Mouse (Mus musculus): ENCODE measurements around the gene Nxpe3.

Nxpe3 gene

DNA sequence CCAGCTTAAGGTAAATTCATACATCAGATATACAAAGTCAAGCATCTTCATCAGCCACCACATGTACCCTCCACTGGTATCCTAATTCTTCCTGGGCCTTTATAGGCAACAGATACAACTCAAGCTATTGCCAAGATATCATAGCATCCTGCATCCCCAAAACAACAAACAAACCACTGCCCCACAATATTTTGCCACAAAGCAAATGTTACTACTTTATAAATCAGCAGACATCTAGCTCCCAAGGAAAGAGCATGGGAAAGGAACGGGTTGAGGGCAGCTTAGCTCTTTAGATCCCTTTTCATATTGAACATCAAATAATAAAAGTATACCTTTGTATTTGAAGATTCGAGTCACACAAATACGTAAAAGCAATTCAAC lies 57.0 kb downstream of the Nxpe3 start:
- intact Hi-C loops (cut with DNase I), result loop anchor here (2.0 kb wide), 1 partner anchor 15 kb away; no protein-coding TSS in a partner anchor

DNA sequence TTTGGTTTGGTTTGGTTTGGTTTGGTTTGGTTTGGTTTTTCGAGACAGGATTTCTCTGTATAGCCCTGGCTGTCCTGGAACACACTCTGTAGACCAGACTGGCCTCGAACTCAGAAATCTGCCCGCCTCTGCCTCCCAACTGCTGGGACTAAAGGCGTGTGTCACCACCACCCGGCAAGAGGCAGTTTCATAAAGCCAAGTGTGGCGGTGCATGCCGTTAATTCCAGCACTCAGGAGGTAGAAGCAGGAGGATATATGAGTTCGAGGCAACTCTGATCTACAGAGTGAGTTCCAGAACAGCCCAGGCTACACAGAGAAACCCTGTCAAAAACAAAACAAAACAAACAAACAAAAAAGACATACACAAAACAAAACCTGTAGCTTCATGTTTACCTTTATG lies 57.4 kb downstream of the Nxpe3 start:
- intact Hi-C loops (cut with DNase I), result loop anchor here (2.0 kb wide), 1 partner anchor 15 kb away; no protein-coding TSS in a partner anchor

DNA sequence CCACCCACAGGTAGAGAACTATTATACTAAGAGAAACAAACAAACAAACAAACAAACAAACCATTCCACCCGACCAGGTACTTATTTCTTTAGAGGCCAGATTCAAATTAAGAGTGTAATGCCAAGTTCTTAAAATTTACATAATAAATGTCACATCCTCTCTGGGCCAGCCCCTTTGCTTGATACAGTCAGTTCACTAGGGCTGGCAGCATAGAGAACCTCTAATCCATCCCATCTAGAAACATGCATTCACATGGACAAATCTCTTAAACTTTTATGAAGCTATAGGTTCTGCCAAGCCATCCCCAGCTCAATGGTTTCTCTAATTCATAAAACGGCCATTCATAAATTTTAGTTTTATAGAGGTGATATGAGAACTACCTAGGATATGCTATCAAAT lies 57.9 kb downstream of the Nxpe3 start:
- intact Hi-C loops (cut with DNase I), result no loop called here

DNA sequence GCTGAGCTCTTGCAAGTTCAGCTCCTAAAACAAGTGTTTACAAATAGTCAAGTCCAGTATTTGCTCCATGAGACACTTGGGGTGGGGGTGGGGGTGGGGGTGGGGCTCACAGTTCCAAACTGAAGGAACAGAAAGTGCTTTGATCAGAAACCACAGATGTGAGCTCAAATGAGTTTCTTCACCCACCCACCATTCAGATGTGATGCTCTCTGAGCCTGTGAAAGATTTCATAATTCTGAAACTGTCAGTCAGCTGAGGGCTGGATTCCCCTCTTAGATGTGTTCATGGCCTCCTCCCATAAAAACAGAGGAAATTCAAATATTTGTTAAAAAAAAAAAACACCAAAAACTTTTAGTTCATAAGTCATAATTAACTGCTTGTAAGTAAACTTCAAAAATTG lies 59.3 kb downstream of the Nxpe3 start:
- intact Hi-C loops (cut with DNase I), result no loop called here

DNA sequence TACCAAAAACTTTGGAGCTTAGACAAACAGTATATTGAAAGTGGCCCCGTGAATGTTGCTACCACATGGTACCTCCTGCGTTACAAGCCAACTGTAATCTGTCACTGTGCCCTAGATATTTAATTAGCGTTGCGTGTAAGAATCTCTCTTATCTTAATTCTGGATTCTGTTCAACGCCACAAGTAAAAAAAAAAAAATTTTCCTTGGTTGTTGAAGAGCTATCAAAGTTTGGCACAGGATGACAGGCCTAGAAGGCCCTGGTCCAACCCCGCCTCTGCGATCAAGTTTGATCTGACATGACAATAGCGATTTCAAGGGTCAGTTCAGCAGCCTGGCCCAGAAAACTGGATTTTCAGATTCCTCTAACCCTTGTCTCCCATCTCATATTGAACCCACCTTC lies 62.5 kb downstream of the Nxpe3 start:
- intact Hi-C loops (cut with DNase I), result no loop called here

DNA sequence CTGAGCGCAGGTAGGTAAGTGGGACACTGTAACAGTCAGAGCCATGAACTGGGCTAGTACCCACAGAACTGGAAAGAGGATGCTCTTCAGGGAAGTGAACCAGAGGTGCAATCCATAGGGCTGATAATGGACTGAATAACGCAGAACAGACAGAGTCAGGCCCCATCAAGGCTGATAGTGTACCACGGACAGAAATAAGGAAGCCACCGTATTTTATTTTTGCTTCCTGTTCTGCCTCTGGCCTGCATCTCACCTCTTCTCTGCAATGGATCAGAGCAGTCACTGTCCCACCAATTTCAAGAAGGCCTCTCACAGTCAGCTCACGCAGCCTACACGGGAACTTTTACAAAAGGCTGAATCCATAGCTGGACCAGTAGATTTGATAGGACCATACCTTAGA lies 63.0 kb downstream of the Nxpe3 start:
- intact Hi-C loops (cut with DNase I), result no loop called here

DNA sequence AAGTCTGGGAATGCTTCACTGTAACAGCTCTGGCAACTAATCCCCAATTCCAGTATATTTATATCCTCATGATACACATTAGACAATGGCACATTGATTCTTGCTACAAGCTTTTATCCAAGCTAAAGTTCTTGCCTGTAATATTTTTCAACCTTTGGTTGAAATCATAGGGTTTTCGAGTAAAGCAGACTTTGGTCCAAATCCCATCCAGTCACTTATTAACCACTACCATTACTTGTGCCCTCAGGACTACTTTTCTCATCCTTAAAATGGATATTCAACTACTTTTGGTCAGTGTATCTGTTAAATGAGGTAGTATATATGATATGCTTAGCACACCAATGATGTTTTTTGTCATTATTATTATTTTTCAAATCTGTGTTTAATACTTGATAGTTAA lies 63.6 kb downstream of the Nxpe3 start:
- intact Hi-C loops (cut with DNase I), result no loop called here

DNA sequence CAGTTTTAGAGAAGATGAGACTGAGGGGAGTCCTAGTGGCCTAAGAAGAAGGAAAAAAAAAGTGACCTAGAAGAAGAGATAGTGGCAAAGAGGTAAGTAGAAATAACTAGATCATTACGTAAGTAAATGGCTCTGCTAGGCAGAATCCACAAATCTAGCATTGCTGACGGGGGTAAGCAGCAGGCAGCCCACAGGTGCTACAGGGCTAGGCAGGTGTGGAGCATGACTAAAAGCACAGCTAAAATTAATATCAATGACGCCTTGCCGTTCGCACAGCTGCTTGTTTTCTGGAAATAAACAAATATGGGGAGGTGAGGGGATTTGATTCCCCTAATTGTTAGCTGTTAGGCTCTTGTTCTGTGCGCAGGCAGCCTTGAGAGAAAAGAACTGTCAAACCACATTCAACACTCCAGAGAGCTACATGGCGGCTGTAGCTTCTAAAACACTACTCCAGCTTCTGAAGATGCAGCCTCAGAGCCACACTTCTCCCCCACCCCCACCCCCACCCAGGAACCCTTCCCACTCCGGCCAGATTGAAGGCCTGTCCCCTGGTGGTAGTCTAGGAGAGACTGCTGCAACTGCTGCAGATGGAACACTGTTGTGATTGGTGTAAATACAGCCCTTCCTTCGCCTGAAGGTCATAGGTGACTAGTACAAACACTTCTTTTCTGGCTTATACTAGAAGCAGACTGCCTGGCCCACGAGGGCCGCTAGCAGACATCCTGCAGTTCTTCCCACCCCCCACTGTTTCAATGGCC lies 71.5 kb downstream of the Nxpe3 start:
- intact Hi-C loops (cut with DNase I), result loop anchor here (2.0 kb wide), 1 partner anchor 15 kb away; the partner anchor contains the start of gene Nfkbiz

DNA sequence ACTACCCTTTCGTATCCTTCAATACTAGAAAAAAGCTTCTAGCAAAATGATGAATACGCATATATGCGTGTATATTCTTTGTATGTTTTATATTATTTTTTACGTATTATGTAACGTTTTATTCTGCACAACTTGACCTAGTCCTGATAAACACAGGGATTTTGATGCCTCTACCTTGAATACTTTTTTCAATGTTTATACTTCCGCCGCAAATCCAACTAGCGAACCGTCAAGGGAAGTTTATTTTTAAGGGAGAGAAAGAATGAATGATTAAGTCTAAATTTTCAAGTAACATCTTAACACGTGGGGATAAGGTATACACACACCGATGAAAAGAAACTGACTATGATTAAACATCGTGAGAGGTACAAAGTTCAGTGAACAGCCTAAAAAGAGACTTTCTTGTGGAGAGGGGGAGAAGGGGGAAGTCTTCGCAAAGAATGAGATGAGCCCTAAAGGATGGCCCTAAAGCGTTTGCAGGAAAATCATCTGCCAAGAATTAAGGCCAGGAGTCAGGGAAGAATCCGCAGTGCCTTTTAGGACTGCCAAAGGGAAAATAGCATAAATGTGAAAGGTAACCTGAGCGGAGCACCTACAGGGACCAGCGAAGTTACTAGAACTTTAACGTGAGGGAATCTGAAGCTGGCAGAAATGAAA lies 72.2 kb downstream of the Nxpe3 start:
- intact Hi-C loops (cut with DNase I), result loop anchor here (2.0 kb wide), 1 partner anchor 16 kb away; the partner anchor contains the start of gene Nfkbiz

DNA sequence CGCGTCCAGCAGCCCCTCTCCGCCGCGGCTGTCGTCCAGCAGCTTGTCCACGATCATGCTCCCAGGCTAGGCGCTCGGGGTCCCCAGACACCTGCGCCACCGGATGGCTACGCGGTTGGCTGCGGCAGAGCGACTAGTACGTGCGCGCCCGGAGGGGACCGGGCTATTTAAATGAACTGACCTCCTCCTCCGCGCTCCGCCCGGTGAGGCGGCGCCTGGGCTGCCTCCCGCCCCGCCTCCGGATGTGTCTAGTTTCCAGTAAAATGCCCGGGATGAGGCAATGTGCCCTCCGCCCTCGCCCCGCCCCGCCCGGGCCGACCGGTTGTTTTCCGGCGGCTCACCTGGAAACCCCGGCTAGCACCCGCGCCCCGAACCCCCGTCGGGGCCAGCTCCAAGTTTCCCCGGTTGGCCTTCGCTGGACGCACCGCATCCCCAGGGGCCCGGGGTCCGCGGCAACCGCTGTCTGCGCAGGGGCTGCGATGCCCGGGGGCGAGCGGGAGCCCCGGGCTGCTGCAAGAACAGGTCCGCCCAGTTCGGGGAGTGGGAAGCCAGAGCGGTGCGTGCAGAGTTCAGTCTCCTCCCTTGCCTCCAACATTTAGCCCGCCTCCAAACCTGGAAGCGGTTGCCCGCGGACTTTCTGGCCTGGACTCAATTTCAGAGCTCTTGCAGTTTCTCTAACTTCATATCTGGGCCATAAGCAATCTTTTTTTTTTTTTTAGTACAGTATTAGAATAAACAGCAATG lies 72.9 kb downstream of the Nxpe3 start:
- intact Hi-C loops (cut with DNase I), result loop anchor here (2.0 kb wide), 1 partner anchor 17 kb away; the partner anchor contains the start of gene Nfkbiz

DNA sequence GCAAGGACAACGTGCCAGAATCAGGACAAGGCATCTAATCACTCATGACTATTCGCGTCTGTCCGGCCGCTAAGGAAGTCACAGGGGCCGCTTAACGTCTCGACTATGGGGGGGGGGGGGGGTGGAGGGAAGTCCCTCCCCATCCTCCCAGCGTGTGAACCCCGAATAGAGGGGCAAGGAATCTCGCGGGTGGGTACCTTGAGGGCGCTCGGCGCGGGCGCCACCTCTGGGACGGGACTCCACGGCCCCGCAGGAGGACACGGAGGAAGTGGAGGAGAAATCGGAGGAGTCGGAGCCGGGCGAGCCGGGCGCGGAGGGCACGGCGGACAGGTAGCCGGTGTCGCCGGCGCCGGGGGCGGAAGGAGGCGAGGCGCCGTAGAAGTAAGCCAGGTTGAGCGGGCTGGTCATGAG lies 73.5 kb downstream of the Nxpe3 start:
- intact Hi-C loops (cut with DNase I), result no loop called here

DNA sequence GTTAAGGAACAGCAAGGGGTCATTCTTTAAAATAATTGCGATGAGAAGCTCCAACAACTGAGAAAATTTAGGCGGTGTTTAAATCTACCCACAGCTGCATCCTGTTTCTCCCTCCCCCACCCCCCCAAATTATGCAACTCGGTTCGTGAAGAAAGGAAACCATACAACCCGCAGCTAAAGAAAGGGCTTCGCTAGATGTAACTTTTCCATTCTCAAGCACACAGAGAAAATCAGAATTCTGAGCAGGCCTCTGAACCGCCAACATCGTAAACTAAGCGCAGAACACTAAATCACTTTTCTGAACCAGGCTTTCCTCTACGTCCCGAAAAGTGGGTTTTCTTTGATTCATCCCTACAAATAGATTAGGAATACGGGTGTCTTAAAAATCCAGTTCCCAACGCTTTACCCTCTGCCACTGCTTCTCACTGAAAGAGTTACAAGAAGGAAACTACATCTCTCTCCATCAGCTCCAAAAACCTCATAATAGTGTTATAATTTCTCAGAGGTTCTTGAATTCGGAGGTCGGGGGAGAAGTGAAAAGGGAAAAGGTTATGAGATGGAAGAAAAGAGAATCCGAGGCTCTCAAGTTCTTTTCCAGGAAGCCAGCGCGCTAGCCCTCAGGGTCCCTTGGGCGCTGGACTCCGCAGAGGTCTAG lies 74.0 kb downstream of the Nxpe3 start:
- intact Hi-C loops (cut with DNase I), result no loop called here

DNA sequence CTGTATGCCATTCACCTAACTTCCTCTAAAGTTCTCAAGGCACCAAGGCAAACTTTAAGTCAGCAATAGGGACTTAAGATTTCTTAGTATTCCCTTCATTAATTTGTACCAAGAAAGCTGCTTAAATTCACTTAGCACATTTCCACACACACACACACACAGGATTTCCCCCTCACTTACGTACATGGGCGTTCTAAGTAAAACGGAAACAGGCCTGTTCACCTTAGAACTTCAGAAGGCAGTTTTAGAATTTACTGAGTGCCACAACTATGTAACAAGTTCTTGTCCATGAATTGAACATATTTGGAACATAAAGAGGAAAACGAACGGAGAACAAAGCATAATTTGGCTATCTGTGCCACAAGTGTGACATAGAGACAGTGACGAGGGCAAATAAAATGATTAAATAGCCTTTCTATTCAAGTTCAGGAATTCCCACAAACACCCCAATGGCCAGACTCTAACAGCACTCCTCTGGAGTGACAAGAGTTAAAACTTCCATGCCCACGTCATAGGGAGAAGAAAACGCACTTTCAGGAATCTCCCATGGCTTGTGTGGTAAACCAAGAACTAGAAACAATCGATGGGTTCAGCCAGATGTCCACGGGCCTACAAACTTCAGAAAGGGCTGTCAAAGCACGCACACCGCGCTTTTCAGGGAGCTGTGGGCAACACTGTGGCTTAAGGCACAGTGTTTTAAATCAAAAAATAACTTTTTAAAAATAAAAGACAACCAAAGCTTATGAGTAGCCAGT lies 74.7 kb downstream of the Nxpe3 start:
- intact Hi-C loops (cut with DNase I), result no loop called here

DNA sequence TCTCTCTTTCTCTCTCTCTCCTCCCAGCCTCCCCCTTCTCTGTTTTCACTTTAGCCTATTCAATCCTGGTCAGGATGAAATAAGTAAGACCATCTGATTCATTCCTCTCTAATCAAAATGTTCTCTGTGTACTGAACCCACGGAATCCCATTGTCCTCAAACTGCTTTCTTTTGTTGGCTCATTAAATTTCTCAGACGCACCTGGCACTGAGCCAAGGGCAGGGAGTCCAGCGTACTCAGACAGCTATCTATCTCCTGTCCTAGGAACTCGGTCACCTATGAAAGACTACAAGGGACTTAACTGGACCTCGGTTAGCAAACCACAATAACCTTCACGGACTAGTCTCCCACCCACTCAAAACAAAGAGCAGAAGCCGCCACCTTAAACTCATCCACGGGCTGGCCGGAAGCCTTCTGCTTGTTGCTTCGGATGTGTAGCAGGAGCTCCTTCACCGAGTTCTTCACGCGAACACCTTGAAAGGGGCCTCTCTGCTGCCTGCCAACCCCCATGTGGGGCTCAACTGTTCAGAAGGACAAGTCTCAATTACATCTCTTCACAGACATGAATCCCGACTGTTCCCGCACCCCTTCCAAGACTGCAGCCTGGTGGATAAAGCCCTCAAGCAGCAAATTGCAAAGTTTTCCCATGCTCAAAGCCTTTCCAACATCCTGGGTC lies 75.8 kb downstream of the Nxpe3 start:
- intact Hi-C loops (cut with DNase I), result no loop called here

DNA sequence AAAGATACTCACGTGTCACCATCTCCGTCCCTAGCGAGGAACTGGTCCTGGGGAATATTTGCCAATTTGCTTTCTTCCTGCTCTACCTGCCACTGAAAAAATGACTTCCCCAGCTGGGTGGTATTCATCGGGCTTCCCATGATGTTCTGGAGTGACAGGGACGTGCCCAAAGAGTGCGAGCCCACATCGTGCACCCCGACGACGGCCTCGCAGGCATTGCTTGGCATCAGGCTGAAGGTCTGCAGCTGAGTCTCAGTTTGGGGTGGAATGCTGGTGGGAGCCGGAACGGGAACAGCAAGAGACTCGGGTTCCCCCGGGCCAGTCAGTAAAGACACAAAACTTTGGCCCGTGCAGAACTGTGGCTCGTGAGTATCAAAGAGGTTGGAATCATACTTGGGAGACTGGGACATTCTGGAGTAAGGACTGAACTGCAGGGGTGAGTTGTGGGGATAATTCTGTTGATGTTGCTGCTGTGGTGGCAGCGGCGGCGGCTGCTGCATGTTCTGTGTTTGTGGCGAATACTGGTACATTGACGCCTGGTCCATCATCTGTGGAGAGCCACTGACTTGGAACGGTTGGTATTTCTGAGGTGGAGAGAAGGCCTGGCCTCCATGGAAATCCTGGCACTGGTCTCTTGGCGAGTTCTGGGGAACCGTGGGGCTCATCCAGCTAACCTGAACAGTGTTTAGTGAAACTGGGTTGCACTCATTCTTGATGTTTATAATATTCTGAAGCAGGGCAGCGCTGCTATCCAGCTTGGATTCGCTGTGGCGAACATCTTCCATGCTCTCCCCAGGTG lies 77.2 kb downstream of the Nxpe3 start:
- intact Hi-C loops (cut with DNase I), result no loop called here

DNA sequence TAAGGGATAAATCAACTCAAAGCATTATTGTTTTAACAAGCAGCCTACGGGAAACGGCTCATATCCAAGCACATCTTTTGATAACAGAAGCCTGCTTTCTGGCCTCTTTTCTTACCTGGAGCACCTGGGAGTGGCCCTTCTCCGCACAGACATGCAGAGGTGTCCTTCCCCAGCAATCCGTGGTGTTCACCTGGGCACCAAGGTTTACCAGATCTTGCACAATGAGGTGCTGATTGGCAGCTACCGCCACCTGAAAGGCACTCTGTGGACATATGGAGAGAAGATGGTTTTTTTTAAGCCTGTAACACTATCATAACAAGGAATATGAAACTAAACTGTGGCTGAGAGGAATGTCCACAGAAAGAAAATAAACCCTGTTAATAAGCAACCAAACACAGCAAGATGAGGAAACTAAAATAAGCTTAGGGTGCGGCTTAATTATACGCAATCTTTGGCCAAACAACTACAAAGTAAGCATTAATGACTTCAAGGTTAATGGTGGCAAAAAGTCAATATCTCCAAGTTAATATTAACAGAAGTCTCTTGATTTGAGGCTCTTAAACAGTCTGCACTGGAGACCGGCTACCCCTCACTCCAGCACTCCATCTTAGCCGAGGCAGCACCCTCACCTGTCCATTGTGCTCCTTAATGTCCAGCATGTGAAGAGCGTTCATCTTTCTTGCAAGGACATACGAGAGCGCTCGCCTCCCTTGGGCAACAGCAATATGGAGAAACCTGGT lies 78.7 kb downstream of the Nxpe3 start:
- intact Hi-C loops (cut with DNase I), result no loop called here

DNA sequence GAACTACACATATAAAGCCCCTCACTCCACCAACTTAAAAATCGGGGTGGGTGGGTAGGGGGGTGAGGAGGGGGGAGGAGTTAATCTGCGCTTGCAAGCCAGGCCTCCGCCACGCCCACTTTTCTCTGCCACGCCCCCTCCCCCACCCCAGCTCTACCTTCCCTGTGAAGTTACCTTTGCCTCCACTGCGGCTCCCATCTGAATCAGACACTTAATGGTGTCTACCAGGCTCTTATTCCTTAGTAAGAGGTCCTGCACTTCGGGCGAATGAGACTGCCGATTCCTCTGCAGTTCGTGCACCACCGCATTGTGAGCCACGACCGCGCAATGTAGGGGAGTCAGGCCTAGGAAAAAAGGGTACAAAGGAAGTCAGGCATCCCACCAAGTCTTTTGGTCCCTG lies 79.6 kb downstream of the Nxpe3 start:
- intact Hi-C loops (cut with DNase I), result no loop called here

DNA sequence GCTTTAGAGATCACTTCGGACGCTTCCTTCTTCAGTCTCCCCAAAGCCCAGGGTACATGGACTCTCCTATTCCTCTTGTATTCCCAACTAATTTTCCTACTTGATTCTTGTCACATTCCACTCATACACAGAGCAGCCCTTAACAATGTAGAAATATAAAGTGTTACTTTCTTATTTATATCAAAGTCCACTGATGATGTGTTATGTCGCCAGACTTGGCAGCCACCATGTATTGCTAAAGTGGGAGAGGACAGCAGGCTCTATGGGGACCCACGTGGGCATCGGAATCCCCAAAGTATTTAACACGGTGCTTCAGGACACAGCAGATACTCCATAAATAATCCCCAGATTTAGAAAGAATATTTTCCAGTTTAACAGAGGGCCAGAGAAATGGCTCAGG lies 80.4 kb downstream of the Nxpe3 start:
- intact Hi-C loops (cut with DNase I), result no loop called here

DNA sequence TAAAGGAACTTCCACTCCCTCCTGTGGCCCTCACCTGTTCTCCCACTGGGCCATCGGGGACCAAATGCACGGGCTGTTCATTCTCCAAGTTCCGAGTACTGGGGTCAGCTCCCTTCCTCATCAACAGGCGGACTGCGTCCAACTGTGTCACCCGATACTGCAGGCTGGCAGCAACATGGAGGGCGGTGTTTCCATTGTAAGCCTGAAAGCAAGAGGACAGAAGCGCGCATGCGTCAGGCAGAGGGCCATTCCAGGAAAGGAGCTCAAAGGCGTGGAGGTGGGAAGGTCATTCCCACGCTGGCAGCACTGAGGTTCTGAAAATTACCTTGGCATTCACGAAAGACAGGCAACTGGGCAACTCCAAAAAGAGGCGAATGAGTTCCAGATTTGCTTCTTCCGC lies 81.2 kb downstream of the Nxpe3 start:
- intact Hi-C loops (cut with DNase I), result no loop called here
